Mouse (Mus musculus) lung, adult 2 months (tissue): Measurements from ENCODE around the gene Fgfrl1.

Experiments used
- CTCF ChIP-seq: fragments of 200-500 bp; IDR thresholded peaks from 2 replicates; pipeline ENCODE4 v1.5.1; 2011; ENCODE audit warnings: mild to moderate bottlenecking, low read length, control low read depth; ENCODE audit not compliant: insufficient read depth
- POLR2A ChIP-seq: fragments of 200-500 bp; IDR thresholded peaks from 2 replicates; pipeline ENCODE4 v1.6.1; 2011; ENCODE audit warnings: low read depth, mild to moderate bottlenecking, control low read depth, low read length, borderline replicate concordance; ENCODE audit errors: extremely low read depth

DNA sequence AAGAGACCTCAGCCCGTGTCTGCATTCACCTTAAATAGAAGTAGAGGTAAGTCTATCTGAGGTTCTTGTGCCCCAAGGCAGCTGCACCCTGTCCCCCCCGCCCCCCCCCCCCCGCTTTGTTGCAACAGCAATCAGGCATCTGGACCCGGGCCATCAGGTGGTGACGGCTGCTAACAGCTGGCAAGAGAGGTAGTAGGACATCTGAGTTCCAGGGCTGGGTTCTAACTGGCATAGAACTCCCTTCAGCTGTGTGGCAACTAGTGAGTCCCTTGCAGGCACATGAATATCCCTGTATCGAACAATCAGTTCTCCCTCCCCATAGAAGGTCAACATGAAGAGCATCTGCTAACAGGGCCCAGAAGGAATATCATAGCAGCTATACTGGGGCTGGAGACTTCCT lies 19.8 kb downstream of the Fgfrl1 start:
- no peak for TF ChIP-seq POLR2A
- no peak for TF ChIP-seq CTCF
